Comparison of ENCODE assay signal across 9 mouse cellular contexts in genomic region chr7:109614939-109615338, GRCm38 (mm10).
DNase-seq lines count a peak whose midpoint lies in the region; ATAC-seq lines count a peak whose summit lies in the region.
"Had no signal": no experiment of that assay in that cellular context is flagged by ENCODE, and none has a peak within 500 bp of the region (broad histone marks: within the 10 kb centered on the region; RNA-seq: fewer than 3 reads in every experiment).

No protein-coding gene starts in this region.

- H3K36me3 ChIP-seq in lung, embryonic 15.5 days = peaks cover 4% of the 10 kb centered on the region; the same call in 1 of the 2 replicates
- H3K36me3 ChIP-seq in intestine, embryonic 16.5 days (ENCODE audit: control insufficient read depth, insufficient read depth, low read length) = no peaks in the 10 kb centered on the region
- no peaks in the 10 kb centered on the region for H3K36me3 ChIP-seq in stomach, embryonic 14.5 days (ENCODE audit: control insufficient read depth, insufficient read depth, low read length)

- peak; percentile 43 for DNase-seq in cerebellum, adult 9-10 months
- no peak for DNase-seq in cerebellum, postnatal 4 days (ENCODE audit: low spot score in 2 of 2)
- DNase-seq in lung, postnatal 25 days (ENCODE audit: low spot score) = no peak
- DNase-seq in T-cell, adult 2 months (ENCODE audit: low spot score) = no peak
- no peak for DNase-seq in urinary bladder, postnatal 14 days (ENCODE audit: low spot score)
- DNase-seq: layer of hippocampus, postnatal 36 days had no signal

- ATAC-seq in lung, embryonic 15.5 days (ENCODE audit: borderline replicate concordance, extremely low read depth, low FRiP score, low TSS enrichment) = no peak
- ATAC-seq in intestine, embryonic 16.5 days = no peak
- ATAC-seq in stomach, embryonic 14.5 days (ENCODE audit: insufficient number of reproducible peaks, insufficient read depth, low FRiP score, low read depth) = no peak

- peak overlapping the region; percentile 38 for H3K4me3 ChIP-seq in lung, embryonic 15.5 days
- H3K4me3 ChIP-seq in intestine, embryonic 16.5 days (ENCODE audit: low read length) = peak overlapping the region; percentile 51
- H3K4me3 ChIP-seq in stomach, embryonic 14.5 days (ENCODE audit: low read depth, low read length) = 0 out of 2 replicates have a peak overlapping the region, but pooled peaks have one; percentile 32

- H3K4me2 ChIP-seq in lung, embryonic 15.5 days = peak overlapping the region; percentile 59
- peak overlapping the region; percentile 58 for H3K4me2 ChIP-seq in intestine, embryonic 16.5 days (ENCODE audit: low read depth, low read length)
- peak overlapping the region; percentile 60 for H3K4me2 ChIP-seq in stomach, embryonic 14.5 days (replicated peaks; ENCODE audit: low read depth, low read length)

- H3K27ac ChIP-seq in lung, embryonic 15.5 days = peak overlapping the region; percentile 91
- peak overlapping the region; percentile 92 for H3K27ac ChIP-seq in intestine, embryonic 16.5 days (ENCODE audit: low read length)
- peak overlapping the region; percentile 95 for H3K27ac ChIP-seq in stomach, embryonic 14.5 days (ENCODE audit: low read length)

- H3K9me3 ChIP-seq in lung, embryonic 15.5 days = no peaks in the 10 kb centered on the region
- H3K9me3 ChIP-seq in intestine, embryonic 16.5 days (ENCODE audit: control insufficient read depth, low read length) = no peaks in the 10 kb centered on the region
- no peaks in the 10 kb centered on the region for H3K9me3 ChIP-seq in stomach, embryonic 14.5 days (ENCODE audit: control insufficient read depth, low read depth, low read length)

- peak overlapping the region; percentile 27; the same call in 1 of the 2 replicates for H3K9ac ChIP-seq in lung, embryonic 15.5 days
- H3K9ac ChIP-seq in intestine, embryonic 16.5 days (ENCODE audit: low read depth, low read length) = peak overlapping the region; percentile 75
- no peak overlapping the region for H3K9ac ChIP-seq in stomach, embryonic 14.5 days (replicated peaks; ENCODE audit: low read depth, low read length)

- H3K27me3 ChIP-seq in lung, embryonic 15.5 days = no peaks in the 10 kb centered on the region
- H3K27me3 ChIP-seq in intestine, embryonic 16.5 days (replicated peaks; ENCODE audit: control insufficient read depth, insufficient read depth, low read length) = no peaks in the 10 kb centered on the region
- no peaks in the 10 kb centered on the region for H3K27me3 ChIP-seq in stomach, embryonic 14.5 days (ENCODE audit: control insufficient read depth, insufficient read depth, low read length)

- H3K4me1 ChIP-seq in lung, embryonic 15.5 days = peaks cover 59% of the 10 kb centered on the region
- H3K4me1 ChIP-seq in intestine, embryonic 16.5 days (ENCODE audit: control insufficient read depth, insufficient read depth, low read length) = peaks cover 33% of the 10 kb centered on the region
- peaks cover 42% of the 10 kb centered on the region for H3K4me1 ChIP-seq in stomach, embryonic 14.5 days (ENCODE audit: control insufficient read depth, insufficient read depth, low read length)

- WGBS in lung, embryonic 15.5 days = 25% methylated on average over 4 of the region's 4 CpGs
- 41% methylated on average over 4 of the region's 4 CpGs for WGBS in intestine, embryonic 16.5 days
- WGBS in stomach, embryonic 14.5 days = 36% methylated on average over 4 of the region's 4 CpGs
